Mouse (Mus musculus) hindbrain, embryonic 11.5 days (tissue): Measurements from ENCODE around the gene Zdhhc5. TPM values are rescaled to one million over a fixed set of nuclear protein-coding genes. Genes with fewer than 3 reads are reported as not detected.

Source experiments
- ATAC-seq: fragments of 200-750 bp; cut with Nextera tagmentation; 2 replicates; pipeline ENCODE4 v1.8.0; 2017; ENCODE audit warnings: mild to moderate bottlenecking, moderate TSS enrichment, moderate library complexity; ENCODE audit not compliant: low FRiP score
- DNase-seq: peaks from one replicate; pipeline ENCODE4 v3.0.0-alpha.2; 2015; ENCODE audit warnings: low spot score
- H3K27ac ChIP-seq: fragments of 300-500 bp; sonication (generic); 2 replicates; pipeline ENCODE4 v1.5.1; 2014; ENCODE audit warnings: mild to moderate bottlenecking, low read depth, low read length
- H3K27me3 ChIP-seq: fragments of 300-500 bp; sonication (generic); 2 replicates; pipeline ENCODE4 v1.6.1; 2014; ENCODE audit warnings: mild to moderate bottlenecking, low read length, moderate library complexity, mixed read lengths; ENCODE audit not compliant: control insufficient read depth, insufficient read depth
- H3K36me3 ChIP-seq: fragments of 300-500 bp; sonication (generic); 2 replicates; pipeline ENCODE4 v1.6.1; 2014; ENCODE audit warnings: mild to moderate bottlenecking, low read length, moderate library complexity, mixed read lengths; ENCODE audit not compliant: control insufficient read depth, insufficient read depth
- H3K4me1 ChIP-seq: fragments of 300-500 bp; sonication (generic); replicated peaks from 2 replicates; pipeline ENCODE4 v1.6.1; 2014; ENCODE audit warnings: low read length, mixed read lengths; ENCODE audit not compliant: control insufficient read depth, insufficient read depth
- H3K4me2 ChIP-seq: fragments of 300-500 bp; sonication (generic); replicated peaks from 2 replicates; pipeline ENCODE4 v1.6.1; 2014; ENCODE audit warnings: mild to moderate bottlenecking, low read depth, low read length
- H3K4me3 ChIP-seq: fragments of 300-500 bp; sonication (generic); 2 replicates; pipeline ENCODE4 v1.5.1; 2014; ENCODE audit warnings: low read depth, low read length
- H3K9ac ChIP-seq: fragments of 300-500 bp; sonication (generic); 2 replicates; pipeline ENCODE4 v1.6.1; 2014; ENCODE audit warnings: low read depth, low read length
- H3K9me3 ChIP-seq: fragments of 300-500 bp; sonication (generic); 2 replicates; pipeline ENCODE4 v1.6.1; 2016; ENCODE audit warnings: low read length; ENCODE audit not compliant: control insufficient read depth
- WGBS: fragments of 180-500 bp; shearing (Covaris S2); extraction: QIAGEN DNeasy Blood & Tissue Kit; methylation state at CpG from one replicate; pipeline ENCODE4 v1.1.7; 2014; 5-methylcytosine and 5-hydroxymethylcytosine counted together
- polyA plus RNA-seq: library from polyadenylated mRNA; unstranded; fragments of >200 nt; fragmentation: Nextera tagmentation; extraction: Ambion mirVana; gene quantifications from 2 replicates; pipeline ENCODE4 v1.2.1, GENCODE M21; 2014

Zdhhc5 gene
- polyA plus RNA-seq, 1 experiment from 2014 or later = 30.1 TPM

DNA sequence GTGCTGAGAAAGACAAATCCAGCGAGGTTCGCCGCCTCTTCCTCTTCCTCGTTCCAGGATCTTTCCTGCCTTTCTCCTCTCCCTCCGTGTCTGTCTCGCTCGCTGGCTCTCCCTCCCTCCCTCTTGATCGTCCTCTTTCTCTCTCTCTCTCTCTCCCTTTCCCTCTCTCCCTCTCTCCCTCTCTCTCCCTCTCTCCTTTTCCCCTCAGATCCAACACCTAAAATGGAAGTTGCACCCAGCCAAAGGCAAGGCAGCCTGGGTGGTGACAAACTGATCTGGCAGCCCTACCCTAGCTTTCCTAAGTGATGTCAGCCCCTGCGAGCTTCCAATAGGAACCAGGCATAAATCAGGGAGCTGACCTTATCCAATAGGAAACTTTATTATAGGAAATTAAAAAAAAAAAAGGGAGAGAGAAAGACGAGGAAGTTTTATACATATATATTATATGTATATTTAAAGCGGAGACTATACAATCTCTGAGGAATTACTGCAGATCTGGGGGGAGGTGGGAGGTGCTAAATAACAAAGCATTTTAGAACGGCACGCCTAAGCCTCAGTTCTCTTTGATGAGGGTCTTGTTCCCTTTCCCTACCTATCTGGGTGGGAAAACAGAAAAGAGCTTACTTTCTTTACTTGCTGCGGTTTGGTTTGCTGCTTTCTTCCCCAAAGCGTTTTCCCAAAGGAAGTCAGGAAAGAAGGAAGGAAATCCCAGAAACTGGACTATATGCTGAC lies 64.3 kb downstream of the Zdhhc5 start, which contains the start of gene Ctnnd1:
Gene Ctnnd1 (minus strand): TSS at position 302 of the 732 bp plus-strand sequence.
- peak within 1 kb of the TSS; percentile 84 for H3K9ac ChIP-seq
- H3K4me1 ChIP-seq = no peaks in the 10 kb centered on the region
- DNase-seq (peak; percentile 84), ATAC-seq (peak; percentile 96)
- H3K27ac ChIP-seq = peak within 1 kb of the TSS; percentile 85
- H3K4me2 ChIP-seq = peak within 1 kb of the TSS; percentile 63
- peak within 1 kb of the TSS; percentile 59 for H3K4me3 ChIP-seq
- H3K36me3 ChIP-seq = no peaks in the 10 kb centered on the region
- H3K9me3 ChIP-seq = no peaks in the 10 kb centered on the region
- no peaks in the 10 kb centered on the region for H3K27me3 ChIP-seq
- under 1% methylated on average over 15 of the region's 15 CpGs for WGBS

DNA sequence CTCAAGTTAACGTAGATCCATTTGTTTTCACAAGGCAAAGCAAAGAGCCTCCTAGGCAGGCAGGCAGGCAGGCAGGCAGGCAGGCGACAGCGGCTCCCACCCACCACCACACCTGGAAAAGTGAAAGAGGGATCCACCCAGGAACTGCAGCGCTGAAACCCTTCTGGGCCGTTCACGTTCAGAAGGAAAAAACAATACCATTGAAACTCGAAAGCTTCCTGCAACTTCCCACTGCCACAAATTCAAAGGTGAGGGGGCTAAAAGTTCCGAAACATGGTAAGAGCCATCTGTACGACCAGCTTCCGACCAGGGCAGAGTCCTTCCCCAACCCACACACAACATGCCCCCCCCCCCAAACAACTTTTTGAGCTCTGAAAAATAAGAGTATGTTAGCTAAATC lies 65.3 kb downstream of the Zdhhc5 start:
- Histone ChIP-seq H3K27me3 (no peaks in the 10 kb centered on the region), H3K36me3 (no peaks in the 10 kb centered on the region), H3K9ac (peak overlapping the region; percentile 84), H3K4me3 (peak overlapping the region; percentile 59), H3K9me3 (no peaks in the 10 kb centered on the region), H3K27ac (no peak overlapping the region), H3K4me1 (no peaks in the 10 kb centered on the region), H3K4me2 (peak overlapping the region; percentile 63)
- no peak for ATAC-seq
- under 1% methylated on average over 10 of the region's 10 CpGs for WGBS
- peak; percentile 45 for DNase-seq

DNA sequence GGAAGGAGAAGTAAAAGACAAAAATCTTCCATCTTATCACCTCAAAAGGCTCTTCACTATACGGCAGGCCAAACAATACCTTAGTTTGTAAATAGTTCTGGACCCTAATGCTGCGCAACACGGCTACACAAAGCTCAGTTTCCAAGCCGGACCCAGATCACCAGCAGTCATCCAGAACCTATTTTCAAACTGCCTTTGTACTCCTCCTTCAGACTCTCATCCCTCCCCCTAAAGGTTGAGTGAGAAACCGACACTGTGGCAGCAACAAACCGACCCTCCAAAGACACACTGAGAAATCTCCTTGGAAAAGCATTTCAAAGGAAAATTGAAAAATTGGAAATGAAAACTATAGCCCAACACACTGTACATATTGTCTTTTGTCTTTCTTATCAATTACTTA lies 66.6 kb downstream of the Zdhhc5 start:
- Histone ChIP-seq H3K4me1 (no peaks in the 10 kb centered on the region), H3K27me3 (no peaks in the 10 kb centered on the region), H3K36me3 (no peaks in the 10 kb centered on the region), H3K27ac (no peak overlapping the region), H3K4me2 (peak overlapping the region; percentile 28), H3K9ac (peak overlapping the region; percentile 52; the same call in 1 of the 2 replicates), H3K4me3 (peak overlapping the region; percentile 27), H3K9me3 (no peaks in the 10 kb centered on the region)
- ATAC-seq (no peak), DNase-seq (peak; percentile 28)
- 39% methylated on average over 6 of the region's 6 CpGs for WGBS

DNA sequence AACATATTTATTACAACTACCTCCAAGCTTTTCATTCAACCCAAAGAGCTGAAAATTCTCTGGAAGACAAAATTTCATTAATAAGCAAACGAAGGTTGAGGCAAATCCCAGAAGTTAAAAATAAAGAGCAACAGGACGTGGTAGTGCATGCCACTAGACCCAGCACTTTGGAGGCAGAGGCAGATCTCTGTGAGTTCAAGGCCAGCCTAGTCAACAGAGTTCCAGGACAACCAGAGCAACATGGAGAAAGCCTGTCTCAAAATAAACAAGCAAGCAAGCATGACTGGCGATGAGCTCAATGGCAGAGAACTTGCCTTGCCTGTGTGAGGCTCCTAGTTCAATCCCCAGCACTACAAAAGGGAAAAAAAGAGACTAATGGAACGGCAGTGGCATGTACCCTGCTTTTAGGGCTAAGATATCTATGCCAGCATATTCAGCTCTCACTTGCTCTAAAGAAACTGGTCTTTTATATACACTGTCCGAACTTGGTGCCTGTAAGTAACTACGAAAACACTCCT lies 67.9 kb downstream of the Zdhhc5 start:
- H3K4me2 ChIP-seq = no peak overlapping the region

GRCm38 (mm10) chr2:84646138-84646537 lies 68.8 kb downstream of the Zdhhc5 start:
- no peak for DNase-seq
- Histone ChIP-seq H3K9me3 (no peaks in the 10 kb centered on the region), H3K27ac (no peak overlapping the region), H3K36me3 (no peaks in the 10 kb centered on the region), H3K4me1 (no peaks in the 10 kb centered on the region), H3K4me2 (no peak overlapping the region), H3K4me3 (no peak overlapping the region), H3K27me3 (no peaks in the 10 kb centered on the region), H3K9ac (no peak overlapping the region)
- 87% methylated on average over 1 of the region's 1 CpGs for WGBS
- no peak for ATAC-seq

More for the DNA sequence above, 67.9 kb downstream of the Zdhhc5 start:
- Histone ChIP-seq H3K4me1 (no peaks in the 10 kb centered on the region), H3K36me3 (no peaks in the 10 kb centered on the region), H3K4me3 (0 out of 2 replicates have a peak overlapping the region, but pooled peaks have one; percentile 27), H3K27me3 (no peaks in the 10 kb centered on the region), H3K9ac (no peak overlapping the region), H3K27ac (no peak overlapping the region), H3K9me3 (no peaks in the 10 kb centered on the region)
- ATAC-seq (no peak), DNase-seq (no peak)
- WGBS = 92% methylated on average over 6 of the region's 6 CpGs

DNA sequence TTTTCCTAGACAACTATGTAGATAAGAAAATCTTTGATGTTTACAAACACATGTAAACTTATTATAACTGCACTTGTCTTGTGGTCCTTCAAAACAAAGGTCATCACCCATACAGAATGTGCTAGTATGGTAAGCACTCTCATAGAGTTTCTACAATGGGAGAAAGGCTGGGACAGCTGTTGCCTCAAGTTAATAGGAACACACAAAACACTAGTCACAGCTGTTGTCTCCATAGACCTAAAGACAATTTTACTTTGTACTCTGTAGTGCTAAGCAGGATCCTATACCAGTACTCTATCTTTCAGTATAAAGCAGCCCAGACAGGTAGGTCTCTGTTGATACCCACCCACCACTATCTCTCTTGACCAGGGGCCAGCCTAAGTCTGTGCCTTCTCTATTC lies 74.1 kb downstream of the Zdhhc5 start:
- Histone ChIP-seq H3K4me2 (no peak overlapping the region), H3K27me3 (no peaks in the 10 kb centered on the region), H3K9me3 (no peaks in the 10 kb centered on the region), H3K4me1 (peaks cover 4% of the 10 kb centered on the region; the same call in 1 of the 2 replicates), H3K4me3 (no peak overlapping the region), H3K27ac (no peak overlapping the region), H3K36me3 (no peaks in the 10 kb centered on the region), H3K9ac (no peak overlapping the region)
- DNase-seq (no peak), ATAC-seq (no peak)

DNA sequence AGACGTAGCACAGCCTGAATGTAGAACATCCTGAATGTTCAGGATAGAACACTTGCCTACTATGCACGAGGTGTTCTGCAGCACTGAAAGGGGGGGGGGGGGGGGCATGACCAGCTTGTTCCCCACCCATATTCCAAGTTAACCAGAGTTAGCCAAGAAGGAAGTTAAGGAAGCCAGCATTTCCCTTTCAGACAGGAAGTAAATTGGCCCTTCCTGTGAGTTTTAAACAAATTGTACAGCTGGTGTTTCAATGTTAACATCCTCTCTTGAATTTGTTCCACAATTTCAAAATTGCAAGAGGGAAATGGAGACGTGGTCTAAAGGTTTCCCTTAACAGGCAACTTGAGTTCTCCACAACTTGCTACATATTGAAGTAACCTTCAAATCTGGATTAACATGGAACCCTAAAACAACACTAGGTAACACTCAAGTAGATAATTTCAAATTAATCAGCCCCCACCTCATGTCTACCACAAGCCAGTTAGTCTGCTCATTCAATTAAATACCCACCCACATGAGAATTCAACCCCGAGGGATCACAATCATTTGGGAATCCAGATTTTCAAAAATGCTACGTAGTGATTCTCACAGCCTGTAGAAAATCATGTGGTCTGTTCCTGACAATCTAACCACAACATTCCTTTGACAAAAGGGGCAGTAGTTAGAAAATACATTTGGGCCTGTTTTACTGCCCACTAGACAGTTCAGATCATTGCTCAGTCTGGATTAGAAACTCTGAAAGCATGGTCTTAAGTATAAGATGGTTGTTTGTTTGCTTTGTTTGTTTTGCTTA lies 76.4 kb downstream of the Zdhhc5 start:
- DNase-seq (no peak), ATAC-seq (no peak)
- no peaks in the 10 kb centered on the region for H3K36me3 ChIP-seq
- H3K4me1 ChIP-seq = peaks cover 10% of the 10 kb centered on the region; the same call in 1 of the 2 replicates
- no peak overlapping the region for H3K27ac ChIP-seq
- H3K27me3 ChIP-seq = no peaks in the 10 kb centered on the region
- H3K9me3 ChIP-seq = no peaks in the 10 kb centered on the region
- no peak overlapping the region for H3K4me3 ChIP-seq
- no peak overlapping the region for H3K9ac ChIP-seq
- WGBS = 76% methylated on average over 5 of the region's 5 CpGs
- no peak overlapping the region for H3K4me2 ChIP-seq
